Mouse (Mus musculus): ENCODE measurements at regions not wholly inside any gene's neighbourhood (a gene's known extent, or its start where the extent isn't known, plus 50 kb on each side); places are given as distances from the start of the nearest gene placed in this dataset.

DNA sequence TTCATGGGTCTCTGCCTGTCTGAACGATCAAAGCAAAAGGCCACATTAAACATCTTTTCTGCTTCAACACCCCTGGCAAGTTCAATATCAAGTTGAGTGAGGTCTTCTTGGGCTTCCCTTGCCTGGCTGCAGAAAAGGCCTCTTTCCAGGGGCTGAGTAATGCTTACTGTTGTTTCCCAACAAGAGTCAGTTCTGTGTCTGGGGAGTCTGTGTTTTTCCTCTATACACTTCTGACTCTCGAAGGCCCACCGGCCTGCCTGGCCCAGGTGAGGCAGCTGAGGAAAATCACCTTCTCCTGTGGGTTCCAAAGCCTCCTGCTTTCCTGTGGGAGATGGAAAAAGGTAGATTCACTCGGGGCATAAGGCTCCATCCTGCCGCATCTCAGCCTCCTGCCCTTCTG is 111.7 kb upstream of the Lpp start:
- H3K4me3 ChIP-seq (replicated peaks; ENCODE audit: control insufficient read depth, low read depth, low read length) = no peak overlapping the region
- 71% methylated on average over 5 of the region's 5 CpGs for WGBS
- no peak for TF ChIP-seq POLR2A (IDR thresholded peaks at IDR 0.05; ENCODE audit: borderline replicate concordance, control insufficient read depth, low read depth, low read length)
- TF ChIP-seq CTCF (IDR thresholded peaks at IDR 0.05; ENCODE audit: control insufficient read depth, insufficient read depth, low read length) = no peak
- peaks cover 2% of the 10 kb centered on the region; the same call in 1 of the 2 replicates for H3K4me1 ChIP-seq (ENCODE audit: control insufficient read depth, insufficient read depth, low read length)
- no peak overlapping the region for H3K27ac ChIP-seq (ENCODE audit: control insufficient read depth, insufficient read depth, low read depth, low read length, poor library complexity)

DNA sequence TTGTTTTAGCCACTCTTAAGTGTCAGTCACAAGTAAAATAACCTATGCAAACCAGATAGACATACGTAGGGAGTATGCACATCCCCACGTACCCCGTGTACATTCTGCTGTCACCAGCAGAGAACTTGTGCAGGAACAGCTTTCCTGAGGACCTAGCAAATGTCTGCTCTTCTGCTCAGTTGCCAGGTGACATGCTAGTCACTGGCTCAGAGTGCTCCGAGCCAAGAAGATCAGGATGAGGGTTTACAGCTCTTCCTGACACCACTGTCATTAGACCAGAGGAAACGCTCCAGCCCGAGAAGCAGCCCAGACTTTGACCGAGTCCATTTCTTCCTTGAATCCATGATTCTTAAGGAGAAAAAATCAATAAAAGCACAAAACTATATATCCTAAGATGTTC is 115.5 kb upstream of the Lpp start:
- peaks cover 2% of the 10 kb centered on the region; the same call in 1 of the 2 replicates for H3K4me1 ChIP-seq (ENCODE audit: control insufficient read depth, insufficient read depth, low read length)
- H3K4me3 ChIP-seq (replicated peaks; ENCODE audit: control insufficient read depth, low read depth, low read length) = no peak overlapping the region
- H3K27ac ChIP-seq (ENCODE audit: control insufficient read depth, insufficient read depth, low read depth, low read length, poor library complexity) = no peak overlapping the region
- 85% methylated on average over 7 of the region's 7 CpGs for WGBS
- TF ChIP-seq CTCF (IDR thresholded peaks at IDR 0.05; ENCODE audit: control insufficient read depth, insufficient read depth, low read length) (no peak), POLR2A (IDR thresholded peaks at IDR 0.05; ENCODE audit: borderline replicate concordance, control insufficient read depth, low read depth, low read length) (no peak)

DNA sequence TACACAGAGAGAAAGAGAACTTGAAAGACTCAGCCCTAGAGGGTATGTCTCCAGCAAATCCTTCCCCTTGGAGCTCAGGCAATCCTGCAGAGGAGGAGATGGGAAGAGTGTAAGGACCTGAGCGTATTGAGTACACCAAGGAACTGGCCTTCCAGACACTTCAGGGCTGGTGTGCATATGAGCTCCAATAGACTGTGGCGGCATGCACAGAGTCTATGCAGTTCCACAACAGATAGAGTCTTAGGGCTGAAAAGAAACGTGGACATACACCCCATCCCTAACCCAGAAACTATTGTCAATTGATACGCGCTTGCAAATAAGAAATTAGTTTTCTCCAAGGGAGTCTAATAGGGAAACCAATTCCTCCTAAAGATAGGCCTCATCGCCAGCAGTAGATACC is 130.6 kb upstream of the Lpp start:
- H3K27ac ChIP-seq (ENCODE audit: control insufficient read depth, insufficient read depth, low read depth, low read length, poor library complexity) = no peak overlapping the region
- no peak overlapping the region for H3K4me3 ChIP-seq (replicated peaks; ENCODE audit: control insufficient read depth, low read depth, low read length)
- no peak for TF ChIP-seq POLR2A (IDR thresholded peaks at IDR 0.05; ENCODE audit: borderline replicate concordance, control insufficient read depth, low read depth, low read length)
- no peak for TF ChIP-seq CTCF (IDR thresholded peaks at IDR 0.05; ENCODE audit: control insufficient read depth, insufficient read depth, low read length)
- WGBS = 78% methylated on average over 6 of the region's 6 CpGs
- H3K4me1 ChIP-seq (ENCODE audit: control insufficient read depth, insufficient read depth, low read length) = no peaks in the 10 kb centered on the region; the same call in 1 of the 2 replicates

DNA sequence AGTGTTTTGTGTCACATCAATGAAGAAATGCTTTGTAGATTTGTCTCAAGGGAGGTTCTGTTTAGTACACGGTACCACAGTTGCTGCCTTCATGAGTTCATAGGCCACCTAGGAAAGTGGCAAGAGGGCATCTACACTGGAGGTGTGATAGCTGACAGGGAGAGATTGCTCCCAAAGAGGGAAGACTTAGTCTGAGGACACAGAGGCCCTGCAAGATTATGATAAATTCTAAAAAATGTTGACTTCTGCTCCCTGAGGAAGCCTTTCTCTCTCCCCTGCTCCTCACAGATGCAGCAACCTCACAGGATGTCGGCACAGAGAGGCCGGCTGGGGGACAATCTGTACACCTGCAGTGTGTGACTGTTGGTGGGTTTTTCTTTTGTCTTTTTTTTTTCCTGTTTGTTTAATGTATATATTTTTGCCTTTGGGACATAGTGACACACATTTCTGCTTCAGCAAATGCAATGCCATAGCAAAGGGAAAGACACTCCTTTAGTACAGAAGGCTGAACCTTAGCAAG is 133.5 kb upstream of the Lpp start:
- no peak overlapping the region for H3K4me3 ChIP-seq (replicated peaks; ENCODE audit: control insufficient read depth, low read depth, low read length)
- no peak for TF ChIP-seq POLR2A (IDR thresholded peaks at IDR 0.05; ENCODE audit: borderline replicate concordance, control insufficient read depth, low read depth, low read length)
- TF ChIP-seq CTCF (IDR thresholded peaks at IDR 0.05; ENCODE audit: control insufficient read depth, insufficient read depth, low read length) = no peak

DNA sequence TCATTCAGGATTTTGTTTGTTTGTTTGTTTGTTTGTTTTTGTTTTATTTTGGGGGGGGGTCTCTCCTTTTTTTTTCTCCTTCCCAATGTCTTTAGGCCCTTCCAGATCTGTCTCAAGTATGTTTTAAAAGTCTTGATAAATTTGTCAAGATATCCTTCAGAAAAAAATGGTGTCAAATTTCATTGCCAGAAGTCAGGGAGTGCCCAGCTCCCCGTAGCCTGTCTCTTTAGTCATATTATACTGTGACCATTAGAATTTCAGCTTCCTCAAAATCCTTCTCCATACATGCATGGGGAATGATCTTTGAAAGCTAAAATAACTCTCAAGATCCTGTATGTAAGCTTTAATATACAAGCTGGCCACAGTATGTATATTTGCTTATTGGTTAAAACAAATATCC is 134.3 kb upstream of the Lpp start:
- TF ChIP-seq POLR2A (IDR thresholded peaks at IDR 0.05; ENCODE audit: borderline replicate concordance, control insufficient read depth, low read depth, low read length) (no peak), CTCF (IDR thresholded peaks at IDR 0.05; ENCODE audit: control insufficient read depth, insufficient read depth, low read length) (no peak)
- 58% methylated on average over 1 of the region's 1 CpGs for WGBS
- no peaks in the 10 kb centered on the region; the same call in 1 of the 2 replicates for H3K4me1 ChIP-seq (ENCODE audit: control insufficient read depth, insufficient read depth, low read length)
- no peak overlapping the region for H3K27ac ChIP-seq (ENCODE audit: control insufficient read depth, insufficient read depth, low read depth, low read length, poor library complexity)
- H3K4me3 ChIP-seq (replicated peaks; ENCODE audit: control insufficient read depth, low read depth, low read length) = no peak overlapping the region

More for the DNA sequence above, 133.5 kb upstream of the Lpp start:
- Histone ChIP-seq H3K4me1 (ENCODE audit: control insufficient read depth, insufficient read depth, low read length) (no peaks in the 10 kb centered on the region; the same call in 1 of the 2 replicates), H3K27ac (ENCODE audit: control insufficient read depth, insufficient read depth, low read depth, low read length, poor library complexity) (no peak overlapping the region; the same call in 1 of the 2 replicates)
- WGBS = 48% methylated on average over 3 of the region's 3 CpGs

DNA sequence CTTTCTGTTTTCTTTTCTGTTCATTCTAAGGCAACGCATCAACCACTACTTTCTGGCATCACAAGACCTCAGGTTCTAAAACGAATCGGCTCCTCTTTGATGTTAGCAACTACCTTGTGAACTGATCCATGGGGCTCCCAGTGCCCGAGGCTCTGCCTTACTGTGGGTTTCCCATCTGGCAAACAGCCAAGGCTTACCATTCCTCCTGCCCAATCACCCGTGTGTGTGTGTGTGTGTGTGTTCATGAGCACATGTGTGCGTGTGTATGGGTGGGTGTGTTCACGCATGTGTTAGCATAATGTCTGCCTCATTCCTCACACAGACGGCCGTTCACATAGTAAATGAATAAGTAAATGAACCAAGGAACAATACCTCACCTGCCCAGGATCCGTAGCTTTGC is 138.3 kb upstream of the Lpp start:
- TF ChIP-seq CTCF (IDR thresholded peaks at IDR 0.05; ENCODE audit: control insufficient read depth, insufficient read depth, low read length) (no peak), POLR2A (IDR thresholded peaks at IDR 0.05; ENCODE audit: borderline replicate concordance, control insufficient read depth, low read depth, low read length) (no peak)
- Histone ChIP-seq H3K4me1 (ENCODE audit: control insufficient read depth, insufficient read depth, low read length) (no peaks in the 10 kb centered on the region; the same call in 1 of the 2 replicates), H3K4me3 (replicated peaks; ENCODE audit: control insufficient read depth, low read depth, low read length) (no peak overlapping the region), H3K27ac (ENCODE audit: control insufficient read depth, insufficient read depth, low read depth, low read length, poor library complexity) (no peak overlapping the region)
- 77% methylated on average over 10 of the region's 10 CpGs for WGBS

DNA sequence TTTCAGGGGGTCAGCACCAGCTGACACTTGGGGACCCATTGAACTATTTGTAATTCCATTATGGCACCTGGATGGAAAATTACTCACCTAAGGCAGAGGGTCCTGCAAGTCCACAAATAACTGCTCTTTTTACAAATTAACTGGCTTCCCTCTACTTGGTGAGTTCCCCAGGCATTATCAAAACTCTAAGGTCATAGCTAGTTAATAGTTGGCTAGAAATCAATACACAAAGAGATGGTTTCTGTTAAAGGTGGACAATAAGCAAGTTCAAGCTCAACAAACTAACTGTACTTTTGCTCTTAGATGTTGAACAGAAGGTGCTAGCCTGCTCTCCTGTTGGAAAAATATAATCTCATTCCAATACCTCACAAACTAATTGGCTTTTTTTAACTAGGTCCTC is 138.7 kb upstream of the Lpp start:
- TF ChIP-seq POLR2A (IDR thresholded peaks at IDR 0.05; ENCODE audit: borderline replicate concordance, control insufficient read depth, low read depth, low read length) (no peak), CTCF (IDR thresholded peaks at IDR 0.05; ENCODE audit: control insufficient read depth, insufficient read depth, low read length) (no peak)
- Histone ChIP-seq H3K27ac (ENCODE audit: control insufficient read depth, insufficient read depth, low read depth, low read length, poor library complexity) (no peak overlapping the region), H3K4me3 (replicated peaks; ENCODE audit: control insufficient read depth, low read depth, low read length) (no peak overlapping the region), H3K4me1 (ENCODE audit: control insufficient read depth, insufficient read depth, low read length) (no peaks in the 10 kb centered on the region; the same call in 1 of the 2 replicates)

DNA sequence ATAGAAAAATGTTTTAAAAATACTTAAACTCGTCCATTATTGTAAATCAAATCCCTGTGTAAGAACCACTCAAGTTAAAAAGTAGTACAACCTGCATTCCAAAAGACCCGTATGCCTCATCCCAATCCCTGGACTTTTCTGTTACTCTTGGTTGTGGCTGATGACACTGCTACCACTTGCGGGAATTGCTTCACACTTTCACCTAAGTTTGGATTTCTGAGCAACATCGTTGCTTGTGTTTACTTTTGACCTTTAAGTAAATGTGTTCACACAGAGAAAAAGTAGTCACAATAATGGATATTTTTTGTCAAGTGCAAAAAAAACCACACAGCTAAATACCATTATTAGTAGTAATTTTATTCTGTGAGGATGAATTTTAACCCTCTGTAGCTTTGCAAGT is 139.2 kb upstream of the Lpp start:
- no peaks in the 10 kb centered on the region; the same call in 1 of the 2 replicates for H3K4me1 ChIP-seq (ENCODE audit: control insufficient read depth, insufficient read depth, low read length)
- no peak for TF ChIP-seq CTCF (IDR thresholded peaks at IDR 0.05; ENCODE audit: control insufficient read depth, insufficient read depth, low read length)
- 77% methylated on average over 4 of the region's 4 CpGs for WGBS
- H3K27ac ChIP-seq (ENCODE audit: control insufficient read depth, insufficient read depth, low read depth, low read length, poor library complexity) = no peak overlapping the region
- H3K4me3 ChIP-seq (replicated peaks; ENCODE audit: control insufficient read depth, low read depth, low read length) = no peak overlapping the region

DNA sequence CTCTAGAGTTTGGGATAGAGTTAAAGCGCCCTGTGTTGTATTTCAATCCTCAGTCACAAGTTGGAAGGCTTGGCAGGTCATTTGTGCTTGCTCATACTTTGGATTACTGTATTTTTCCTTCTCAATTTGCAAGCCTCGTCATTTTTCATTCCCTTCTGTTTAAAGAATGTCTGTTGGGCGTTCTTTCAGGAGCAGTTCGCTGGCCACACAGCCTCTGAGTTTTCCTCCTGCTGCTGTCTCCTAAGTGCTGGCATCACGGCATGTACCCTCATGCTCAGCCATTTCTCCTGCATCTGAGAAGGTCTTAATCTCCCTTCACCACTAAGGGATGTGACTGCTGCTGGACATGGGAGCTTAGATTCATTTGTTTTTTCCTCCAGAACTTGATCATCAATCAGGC is 146.0 kb upstream of the Lpp start:
- no peak overlapping the region for H3K27ac ChIP-seq (ENCODE audit: control insufficient read depth, insufficient read depth, low read depth, low read length, poor library complexity)
- no peak for TF ChIP-seq POLR2A (IDR thresholded peaks at IDR 0.05; ENCODE audit: borderline replicate concordance, control insufficient read depth, low read depth, low read length)
- no peak for TF ChIP-seq CTCF (IDR thresholded peaks at IDR 0.05; ENCODE audit: control insufficient read depth, insufficient read depth, low read length)
- no peak overlapping the region for H3K4me3 ChIP-seq (replicated peaks; ENCODE audit: control insufficient read depth, low read depth, low read length)
- WGBS = 81% methylated on average over 5 of the region's 5 CpGs
- no peaks in the 10 kb centered on the region for H3K4me1 ChIP-seq (ENCODE audit: control insufficient read depth, insufficient read depth, low read length)
